Mouse (Mus musculus): Measurements from ENCODE around the gene Trim65.

GRCm38 (mm10) chr11:116089545-116089944 lies 41.4 kb downstream of the Trim65 start:
- TF ChIP-seq CTCF (IDR thresholded peaks at IDR 0.05; ENCODE audit: extremely low read depth, insufficient read length, insufficient replicate concordance, low read depth, low read length) (no peak), POLR2A (IDR thresholded peaks at IDR 0.05; ENCODE audit: low read depth, low read length) (no peak)
